Mouse (Mus musculus) retina, embryonic 14.5 days (tissue): ENCODE results near the gene E030018B13Rik.

Experiments
- DNase-seq: peaks from one replicate; pipeline ENCODE4 v3.0.0-alpha.2; 2015; ENCODE audit warnings: low spot score

E030018B13Rik gene

DNA sequence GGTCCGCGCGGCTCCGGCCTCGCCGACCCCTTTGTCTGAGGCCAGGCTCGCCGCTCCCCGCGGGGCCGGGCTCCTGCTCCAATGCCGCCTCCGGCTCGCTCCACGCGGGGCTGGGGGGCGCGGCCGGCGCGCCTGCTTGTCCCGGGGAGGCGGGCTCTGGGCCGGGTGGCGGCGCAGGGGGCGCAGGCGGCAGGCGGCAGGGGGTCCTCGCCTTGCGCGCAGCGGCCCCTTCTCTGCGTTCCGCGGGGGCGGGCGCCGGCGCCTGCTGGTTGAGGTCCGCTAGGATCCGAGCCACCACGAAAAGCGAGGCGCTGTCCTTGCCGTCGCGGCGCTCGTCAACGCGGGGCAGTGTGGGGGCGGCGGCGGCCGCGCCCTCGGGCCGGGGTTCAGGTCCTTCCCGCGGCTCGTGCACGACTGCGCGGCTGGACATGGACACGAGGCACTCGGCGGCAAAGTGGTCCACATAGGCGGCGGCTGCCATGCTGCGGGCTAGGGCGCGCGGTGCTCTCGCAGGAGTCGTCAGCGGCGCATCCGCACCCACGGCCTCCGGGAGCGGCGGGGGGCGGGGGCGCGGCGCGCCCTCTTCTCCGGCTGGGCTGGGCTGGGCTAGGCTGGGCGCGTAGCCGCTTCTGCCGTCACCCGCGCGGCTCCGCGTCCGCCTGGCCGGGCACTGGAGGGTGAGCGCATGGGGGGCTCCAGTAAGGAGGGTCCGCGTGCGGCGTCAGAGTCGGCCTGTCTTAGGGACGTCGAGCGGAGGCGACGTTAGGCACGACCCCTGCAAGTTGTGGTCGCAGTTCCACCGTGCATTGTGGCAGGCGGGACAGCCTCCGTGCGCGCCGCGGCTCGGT, 21.6 kb downstream of the E030018B13Rik start:
- DNase-seq = no peak

DNA sequence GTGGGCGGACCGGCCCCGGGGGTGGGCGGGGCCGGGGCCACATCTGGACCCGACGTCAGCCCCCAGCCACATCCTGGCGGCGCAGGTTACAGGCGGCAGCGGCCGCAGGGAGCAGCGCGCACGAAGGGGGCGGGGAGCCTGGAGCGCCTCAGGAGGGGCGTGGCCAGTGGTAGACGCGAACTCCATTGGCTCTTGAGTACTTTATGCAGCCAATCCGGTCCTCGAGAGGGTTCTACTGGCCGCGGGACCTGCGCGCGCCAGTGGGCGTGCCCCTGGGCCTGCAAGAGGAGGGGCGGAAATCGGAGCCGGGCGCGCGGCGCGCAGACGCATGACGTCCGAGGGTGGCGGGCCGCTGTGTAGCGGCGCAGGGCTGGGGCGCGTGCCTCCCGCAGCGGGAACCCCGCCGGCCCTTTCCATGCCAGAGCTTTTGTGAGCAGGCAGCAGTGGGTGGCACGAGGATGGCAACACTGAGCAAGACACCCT, 22.3 kb downstream of the E030018B13Rik start, which contains the start of gene Klf13:
TSS of gene Klf13 (minus strand) at position 2 of the 483 bp plus-strand sequence.
- peak; percentile 98 for DNase-seq

DNA sequence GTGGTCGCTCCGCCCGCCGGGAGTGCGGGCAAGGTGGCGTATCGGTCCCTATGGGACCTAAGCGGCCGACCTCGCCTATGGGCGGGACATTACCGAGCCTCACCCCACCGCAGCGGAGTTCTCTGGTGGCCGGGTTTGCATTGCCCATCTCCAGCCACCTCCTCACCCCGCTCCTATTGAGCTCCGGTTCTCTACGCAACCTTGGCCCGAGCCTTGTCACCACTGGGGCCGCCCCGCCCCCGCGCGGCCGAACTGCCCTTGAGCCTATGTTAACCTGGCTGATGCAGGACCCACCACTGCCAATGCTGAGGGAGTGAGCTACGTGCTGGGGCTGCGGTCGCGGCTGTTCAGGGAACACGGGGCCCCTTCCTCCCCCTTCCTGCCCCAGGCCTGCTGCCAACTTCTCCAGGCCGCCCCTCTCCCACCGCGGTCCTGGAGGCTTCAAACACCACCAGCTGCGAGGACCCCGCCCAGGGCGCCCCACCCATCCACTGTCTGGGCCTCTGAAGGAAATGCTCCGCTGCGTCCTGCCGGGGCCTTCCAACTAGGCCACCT, 22.8 kb downstream of the E030018B13Rik start:
- peak; percentile 73 for DNase-seq

- no peak for DNase-seq
Measured at GRCm38 (mm10) chr7:63940321-63940720, 23.7 kb downstream of the E030018B13Rik start.

DNA sequence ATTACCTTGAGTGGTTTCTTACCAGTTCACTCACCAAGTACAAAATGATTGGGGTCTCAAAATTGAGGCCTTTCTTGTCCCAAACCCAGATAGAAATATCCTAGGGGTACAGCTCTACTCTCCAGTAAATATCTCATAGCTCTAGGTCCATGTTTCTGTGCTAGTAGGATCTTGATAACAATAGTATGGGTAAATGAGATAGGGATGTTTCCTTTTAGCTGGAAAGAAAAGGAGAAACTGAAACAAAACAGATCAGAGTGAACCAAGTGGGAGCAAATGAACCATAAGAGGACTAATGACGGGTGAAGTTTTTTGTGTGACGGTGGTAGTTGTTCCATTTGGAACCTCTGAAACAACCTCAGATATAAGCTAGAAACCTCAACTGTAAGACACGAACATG, 24.4 kb downstream of the E030018B13Rik start:
- no peak for DNase-seq

DNA sequence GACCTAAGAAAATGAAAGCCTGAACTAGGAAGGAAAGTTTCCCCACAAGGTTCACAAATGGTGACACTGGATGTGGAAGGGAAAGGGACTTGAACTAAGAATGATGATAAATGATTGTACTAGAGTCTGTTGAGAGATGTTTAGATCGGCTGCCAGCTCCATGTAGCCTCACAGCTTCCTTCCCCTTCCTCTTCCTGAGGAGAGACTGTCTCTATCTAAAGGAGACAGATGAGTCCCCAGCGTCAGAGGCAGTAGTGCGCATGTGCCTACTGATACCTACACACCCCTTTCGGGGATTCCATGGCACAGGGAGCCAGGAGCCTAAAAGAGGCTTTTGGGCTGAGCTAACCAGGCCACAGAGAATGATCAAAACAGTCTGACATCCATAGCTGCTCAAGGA, 24.8 kb downstream of the E030018B13Rik start:
- no peak for DNase-seq

DNA sequence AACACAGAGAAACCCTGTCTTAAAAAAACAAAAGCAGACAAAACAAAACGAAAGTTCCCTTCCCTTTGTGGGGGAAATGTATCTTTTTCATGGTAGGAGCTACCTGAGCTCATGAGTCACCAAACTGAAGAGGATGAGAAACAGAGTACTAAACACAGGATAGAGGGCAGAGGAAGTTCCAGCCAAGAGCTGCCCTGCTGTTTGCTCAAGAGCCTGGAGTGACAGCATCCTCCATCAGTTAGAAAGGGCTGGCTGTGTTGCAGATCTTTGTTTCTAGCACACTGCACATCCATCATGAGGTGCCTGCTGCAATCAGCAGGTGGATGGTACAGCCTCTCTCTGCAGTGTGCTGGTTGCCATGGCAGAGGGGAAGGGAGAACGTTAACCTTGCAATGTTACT, 27.3 kb downstream of the E030018B13Rik start:
- DNase-seq = no peak

GRCm38 (mm10) chr7:63947514-63948487, 31.1 kb downstream of the E030018B13Rik start:
- no peak for DNase-seq

DNA sequence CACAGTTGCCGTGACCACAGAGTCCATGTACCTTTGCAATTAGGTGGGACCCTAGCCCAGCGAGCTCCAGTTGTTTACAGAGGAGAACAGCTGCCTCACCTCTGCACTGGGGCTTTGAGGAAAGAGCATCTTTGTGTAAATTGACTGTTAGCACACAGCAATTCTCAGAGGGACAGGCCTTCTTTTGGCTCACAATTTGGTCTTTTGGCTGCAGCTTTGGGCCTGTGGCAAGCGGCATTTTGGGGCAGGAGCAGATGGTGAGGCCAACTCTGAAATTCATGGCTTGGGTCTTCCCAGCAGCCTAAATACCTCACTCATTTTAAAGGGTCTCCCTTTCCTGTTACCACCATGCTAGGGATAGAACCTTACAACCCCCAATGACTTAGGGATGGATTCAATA, 32.5 kb downstream of the E030018B13Rik start:
- DNase-seq = no peak

- no peak for DNase-seq
Measured at GRCm38 (mm10) chr7:63950931-63951607, 34.4 kb downstream of the E030018B13Rik start.

DNA sequence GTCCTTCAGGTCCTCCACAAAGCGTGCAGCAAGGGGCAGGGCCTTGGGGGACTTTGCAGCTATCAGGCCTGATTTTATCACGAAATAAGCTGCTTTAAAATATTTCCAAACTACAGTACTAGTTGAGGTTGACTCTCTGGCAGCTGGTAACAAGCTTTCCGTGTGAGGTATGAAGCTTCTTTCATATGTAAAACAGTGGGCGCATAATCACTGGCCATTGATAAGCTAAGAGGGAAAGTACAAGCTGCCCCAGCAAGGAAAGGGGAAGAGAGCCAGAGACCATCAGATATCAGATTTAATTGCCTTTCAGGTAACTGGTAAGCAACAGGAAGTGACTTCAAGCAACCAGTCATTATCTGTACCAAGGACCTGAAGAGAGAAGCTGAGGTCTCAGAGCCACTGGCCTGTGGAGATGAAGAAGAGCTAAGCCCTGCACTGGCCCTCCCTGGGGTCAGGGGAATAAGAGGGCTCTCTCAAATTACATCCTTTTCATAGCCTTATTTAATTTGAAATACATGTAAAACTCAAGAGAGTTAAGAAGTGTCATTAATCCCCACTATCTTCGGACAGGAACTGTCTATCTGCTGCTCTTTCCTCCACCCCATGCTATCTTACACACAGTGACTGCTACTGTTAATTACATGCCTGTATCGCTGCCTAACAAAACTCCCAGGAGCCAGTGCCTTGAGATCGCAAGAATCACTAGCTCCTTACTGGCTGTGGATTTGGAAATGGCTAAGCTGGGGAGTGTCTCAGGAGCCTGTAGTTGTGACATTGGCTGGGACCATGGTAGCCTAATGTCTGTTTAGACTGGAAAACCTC, 35.6 kb downstream of the E030018B13Rik start:
- DNase-seq = no peak

- no peak for DNase-seq
Measured at GRCm38 (mm10) chr7:63955440-63955839, 38.8 kb downstream of the E030018B13Rik start.

DNA sequence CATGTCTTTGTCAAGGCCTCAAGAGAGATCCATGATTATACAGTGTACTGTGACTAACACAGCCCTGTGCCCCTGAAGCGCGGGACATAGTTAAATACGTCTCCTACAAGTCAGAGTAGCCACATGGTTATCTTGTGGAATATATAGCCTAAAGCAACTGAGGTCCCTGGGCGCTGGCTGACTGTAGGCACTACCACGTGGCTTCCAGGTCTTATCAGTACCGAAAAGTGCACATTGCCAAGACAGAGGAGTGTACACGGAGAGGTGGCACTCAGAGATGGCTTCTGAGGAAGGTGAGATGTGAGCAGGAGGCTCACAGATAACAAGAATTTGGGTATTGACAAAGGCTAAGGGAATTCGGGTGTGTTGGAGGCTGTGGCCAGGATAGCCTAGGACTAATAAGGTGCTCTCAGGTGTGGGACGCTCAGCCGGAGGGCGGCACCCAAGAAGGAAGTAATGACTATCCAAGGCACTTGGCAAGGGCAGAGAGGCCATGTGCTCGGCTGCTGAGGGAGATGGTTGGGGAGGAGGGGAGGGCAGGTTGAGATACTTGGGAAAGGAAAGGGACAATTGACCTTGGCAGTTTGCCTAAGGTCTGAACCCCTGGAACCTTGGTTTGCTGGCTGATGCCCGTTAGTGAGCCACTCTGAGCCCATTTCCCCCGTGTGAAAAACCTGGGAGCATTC, 39.6 kb downstream of the E030018B13Rik start:
- DNase-seq = no peak

DNA sequence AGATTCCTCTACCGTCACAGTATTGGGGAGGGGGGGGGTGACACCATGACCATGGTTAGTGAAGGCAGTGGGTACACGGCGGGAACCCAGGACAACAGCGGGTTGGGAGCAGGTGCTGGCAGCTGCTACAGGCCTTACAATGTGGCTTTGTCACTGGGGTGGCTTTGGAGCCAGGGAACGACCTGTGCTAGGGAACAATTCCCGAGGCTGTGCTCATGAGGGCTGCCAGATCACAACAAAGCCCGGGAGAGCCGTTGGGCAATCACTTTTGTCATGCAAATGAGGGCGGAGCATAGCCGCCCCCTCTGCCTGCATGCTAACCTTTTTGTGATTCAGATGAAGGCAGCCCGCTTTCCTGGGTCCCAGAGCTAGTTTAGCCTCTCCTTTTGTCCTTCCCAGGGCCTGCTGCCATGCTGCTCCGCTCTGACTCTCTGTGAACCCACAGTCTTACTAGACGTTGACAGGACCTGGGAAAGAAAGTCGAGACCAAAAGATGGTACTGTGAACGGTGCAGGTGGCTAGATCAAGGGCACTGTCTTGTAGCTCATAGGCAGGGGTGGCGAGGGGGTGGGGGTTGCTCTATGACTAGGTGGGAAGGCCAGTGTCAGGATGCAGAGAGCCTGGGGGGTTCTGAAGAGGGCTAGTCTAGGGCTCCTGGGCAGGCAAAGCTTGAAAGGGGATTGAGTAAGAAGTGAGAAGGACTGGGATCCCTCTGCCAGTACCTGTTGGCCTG, 40.5 kb downstream of the E030018B13Rik start:
- DNase-seq = peak; percentile 87

DNA sequence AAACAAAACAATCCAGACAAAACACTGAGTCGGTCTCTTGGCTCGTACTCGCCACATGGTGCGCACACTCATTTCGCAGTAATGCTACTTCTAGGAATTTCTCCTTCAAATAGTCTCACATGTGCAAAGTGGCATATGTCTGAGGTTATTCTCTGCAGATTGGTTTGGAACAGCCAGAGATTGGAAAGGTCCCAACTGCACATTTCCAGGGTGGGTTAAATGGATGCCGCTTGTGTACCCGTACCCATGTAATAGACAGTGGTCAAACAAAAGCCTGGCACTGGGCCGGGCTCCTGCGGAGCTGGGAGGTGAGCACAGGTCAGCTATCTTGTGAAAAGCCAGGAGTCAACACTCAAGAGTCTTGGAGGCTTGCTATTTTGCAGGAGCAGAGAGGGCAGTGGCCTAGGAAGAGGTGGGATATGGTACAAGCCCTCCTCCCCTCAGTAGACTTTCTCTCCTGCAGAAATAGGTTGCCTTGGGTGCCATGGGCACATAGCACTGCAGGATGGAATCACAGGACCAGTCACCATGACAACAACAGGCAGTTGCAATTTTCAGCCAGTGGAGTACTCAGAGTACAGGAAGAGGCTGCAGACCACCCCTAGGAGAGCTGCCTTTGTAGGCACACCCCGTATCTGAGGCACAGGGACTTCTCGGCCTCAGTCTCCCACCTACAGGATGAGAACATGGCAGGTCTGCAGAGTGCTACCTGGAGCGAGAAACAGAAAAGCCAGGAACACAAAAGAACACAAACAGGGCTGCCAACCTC, 41.4 kb downstream of the E030018B13Rik start:
- no peak for DNase-seq

- DNase-seq = no peak
Measured at GRCm38 (mm10) chr7:63963632-63964031, 47.0 kb downstream of the E030018B13Rik start.

DNA sequence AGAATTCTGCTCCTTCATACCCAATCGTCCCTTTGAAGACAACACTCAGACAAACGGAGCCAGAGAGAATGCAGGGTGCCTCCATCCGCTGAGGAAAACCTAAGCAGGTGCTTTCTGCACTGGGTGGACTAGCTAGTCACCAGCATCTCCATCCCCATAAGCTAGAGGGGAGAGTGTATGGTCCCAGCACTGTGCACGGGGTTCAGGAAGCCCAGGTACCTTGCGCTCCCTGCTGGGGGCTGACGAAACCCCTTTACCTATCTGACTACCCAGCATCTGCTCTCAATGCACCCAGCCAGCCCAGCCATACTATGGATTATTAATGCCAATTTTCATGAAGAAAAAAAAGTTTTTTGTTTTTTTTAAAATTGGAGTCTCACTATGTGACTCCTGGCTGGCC, 47.5 kb downstream of the E030018B13Rik start:
- no peak for DNase-seq

- DNase-seq = no peak
Measured at GRCm38 (mm10) chr7:63965135-63965534, 48.5 kb downstream of the E030018B13Rik start.
